Mouse (Mus musculus) heart, postnatal 4 days (tissue): ENCODE measurements at regions not wholly inside any gene's neighbourhood (a gene's known extent, or its start where the extent isn't known, plus 50 kb on each side); places are given as distances from the start of the nearest gene placed in this dataset.

Experiments
- DNase-seq: peaks from one replicate; pipeline ENCODE4 v3.0.0; 2021
- microRNA-seq, 2 experiments: library from miRNA; unstranded; fragments of <30 nt; microRNA quantifications; one replicate each; pipeline ENCODE4 v1.2.0; 2021 to 2022

DNA sequence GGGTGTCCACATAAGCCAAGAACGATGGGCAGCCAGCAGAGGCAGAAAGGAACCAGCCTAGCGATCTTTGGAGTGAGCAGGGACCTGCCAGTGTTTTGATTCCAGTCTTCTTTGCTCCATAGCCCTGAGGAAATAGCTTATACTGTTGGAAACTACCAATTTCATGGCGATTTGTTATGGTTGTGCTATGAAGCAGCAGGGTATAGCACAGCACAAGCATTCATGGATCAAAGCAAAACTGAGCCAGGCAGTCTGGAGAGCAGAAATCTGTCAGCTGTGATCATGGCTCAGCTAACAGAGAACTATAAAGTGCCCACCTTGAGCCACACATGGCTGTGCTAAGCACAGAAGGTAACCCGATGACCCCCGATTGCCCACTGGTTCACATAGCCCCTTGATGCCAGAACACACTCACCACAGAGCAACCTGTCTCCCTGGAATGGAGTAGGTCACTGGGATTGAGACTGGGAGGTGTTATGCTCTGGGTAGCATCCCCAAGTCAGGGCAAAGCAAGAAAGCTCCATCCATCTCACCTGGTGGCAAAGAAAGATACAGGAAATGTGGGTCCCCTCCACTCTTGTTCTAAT is 158.9 kb upstream of the Adamts16 start:
- no peak for DNase-seq

- DNase-seq: no peak
Observed at GRCm38 (mm10) chr13:70993522-70993921, 151.9 kb upstream of the Adamts16 start.

- DNase-seq: no peak
Observed at GRCm38 (mm10) chr13:70989999-70990645, 148.5 kb upstream of the Adamts16 start.

GRCm38 (mm10) chr13:70979344-70979743 is 137.7 kb upstream of the Adamts16 start:
- no peak for DNase-seq

- DNase-seq: no peak
Observed at GRCm38 (mm10) chr13:70978547-70979307, 137.1 kb upstream of the Adamts16 start.

GRCm38 (mm10) chr13:70969596-70969995 is 128.0 kb upstream of the Adamts16 start:
- DNase-seq: no peak

DNA sequence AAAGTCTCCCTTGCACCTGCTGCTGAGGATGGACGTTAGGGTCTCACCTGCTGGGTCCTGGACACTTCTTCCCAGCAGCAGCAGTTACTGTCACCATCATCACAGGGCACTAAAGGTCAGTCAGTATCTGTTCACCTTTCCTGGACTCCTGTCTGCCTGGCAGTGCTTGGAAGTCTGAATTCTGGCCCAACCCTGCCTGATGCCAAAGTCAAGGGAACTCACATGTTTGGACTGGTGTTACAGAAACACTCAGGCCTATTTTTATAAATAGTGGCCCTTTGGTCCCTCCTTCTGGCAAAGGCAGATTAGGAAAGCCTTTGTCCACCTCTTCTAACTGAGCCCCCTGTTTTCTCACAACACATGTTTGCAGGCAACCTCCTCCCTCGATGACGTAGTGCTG is 126.2 kb upstream of the Adamts16 start:
- no peak for DNase-seq

GRCm38 (mm10) chr13:70963384-70963783 is 121.8 kb upstream of the Adamts16 start:
- DNase-seq: no peak

GRCm38 (mm10) chr13:70934309-70935037 is 92.9 kb upstream of the Adamts16 start:
- no peak for DNase-seq

- DNase-seq: no peak
Observed at GRCm38 (mm10) chr13:70913834-70914233, 72.2 kb upstream of the Adamts16 start.

DNA sequence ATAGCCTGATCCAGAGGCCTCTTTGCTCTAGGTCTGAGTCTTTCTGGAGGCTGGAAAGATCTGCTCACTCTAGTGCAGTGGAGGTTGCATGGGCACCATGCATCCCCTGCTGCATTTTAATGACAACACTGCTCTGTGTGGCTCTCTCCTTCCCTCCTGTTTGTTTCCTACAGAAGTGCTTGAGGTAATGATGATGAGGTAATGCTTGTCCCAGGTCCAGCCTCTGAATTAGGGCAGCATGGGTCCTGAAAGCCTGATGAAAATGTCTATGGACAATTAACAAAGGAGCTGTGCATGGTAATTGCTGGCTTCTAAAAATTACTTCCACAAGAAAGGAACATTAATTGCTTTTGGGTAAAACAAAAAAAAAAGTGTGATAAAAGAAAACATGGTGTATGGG is 69.3 kb upstream of the Adamts16 start:
- DNase-seq: no peak

- DNase-seq: no peak
Observed at GRCm38 (mm10) chr13:70904834-70905233, 63.2 kb upstream of the Adamts16 start.

DNA sequence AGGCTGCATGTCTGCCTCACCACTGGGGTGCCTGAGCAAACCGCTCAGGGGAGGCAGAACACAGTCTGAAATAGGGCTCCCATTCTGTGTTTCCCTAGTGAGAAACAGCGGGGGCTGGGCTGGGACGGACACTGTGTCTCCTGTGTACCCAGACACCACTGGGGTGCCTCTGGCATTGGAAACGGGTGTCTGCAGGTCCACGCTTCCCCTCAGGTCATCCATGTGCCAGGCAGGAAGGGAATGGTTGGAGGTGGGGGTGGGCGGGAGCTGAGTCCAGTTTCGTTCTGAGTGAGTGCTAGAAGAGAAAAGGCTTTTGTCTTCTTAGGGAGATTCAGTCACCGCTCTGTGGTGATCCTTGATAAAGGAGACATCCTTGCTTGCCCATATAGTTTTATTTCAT is 62.2 kb upstream of the Adamts16 start:
- DNase-seq: no peak

DNA sequence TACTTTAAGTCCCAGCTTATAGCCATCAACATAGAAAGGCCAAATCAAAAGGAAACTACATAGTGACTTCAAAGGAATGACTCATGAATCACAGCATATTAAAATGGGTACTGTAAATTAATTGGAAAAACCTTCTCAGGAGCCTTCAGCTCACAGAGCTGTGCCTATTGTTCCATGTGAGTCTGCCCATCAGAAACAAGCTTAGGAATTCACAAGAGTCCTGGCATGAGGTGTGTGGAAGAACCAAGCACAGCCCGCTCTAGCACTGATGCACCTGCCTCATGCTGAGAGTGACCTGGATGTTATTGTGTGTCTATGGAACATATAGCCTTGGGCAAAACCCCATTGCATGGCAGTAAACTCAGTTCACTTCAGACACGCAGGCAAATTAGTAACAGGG is 61.5 kb upstream of the Adamts16 start:
- no peak for DNase-seq

- DNase-seq: no peak
Observed at GRCm38 (mm10) chr13:70902727-70903126, 61.1 kb upstream of the Adamts16 start.

GRCm38 (mm10) chr13:70891634-70892033 is 50.0 kb upstream of the Adamts16 start:
- DNase-seq: no peak

Small RNA genes lying in the stretch of these regions (microRNA-seq; reads per million reads assigned to microRNA genes)
- 0 reads per million in 2 experiments for gene Mir466f-4
